Mouse (Mus musculus): ENCODE data around the gene Tspan17.
A peak's percentile ranks its signal among the peaks of the same experiment; 100 is the strongest.

The Tspan17 gene

GRCm38 (mm10) chr13:54805134-54805838 lies 16.1 kb downstream of the Tspan17 start:
- no peak for DNase-seq (ENCODE audit: low spot score in 2 of 2)

GRCm38 (mm10) chr13:54806434-54806976 lies 17.3 kb downstream of the Tspan17 start:
- DNase-seq (ENCODE audit: low spot score in 2 of 2) = no peak

- DNase-seq (ENCODE audit: low spot score in 2 of 2) = no peak
Measured at GRCm38 (mm10) chr13:54808067-54808466, 18.9 kb downstream of the Tspan17 start.

GRCm38 (mm10) chr13:54811476-54811875 lies 22.3 kb downstream of the Tspan17 start:
- no peak for DNase-seq (ENCODE audit: low spot score in 2 of 2)

- no peak for DNase-seq (ENCODE audit: low spot score in 2 of 2)
Measured at GRCm38 (mm10) chr13:54813381-54813780, 24.2 kb downstream of the Tspan17 start.

GRCm38 (mm10) chr13:54818399-54819254 lies 29.4 kb downstream of the Tspan17 start:
- DNase-seq (ENCODE audit: low spot score in 2 of 2) = no peak

- DNase-seq (ENCODE audit: low spot score in 2 of 2) = no peak
Measured at GRCm38 (mm10) chr13:54821106-54821505, 31.9 kb downstream of the Tspan17 start.

- no peak for DNase-seq (ENCODE audit: low spot score in 2 of 2)
Measured at GRCm38 (mm10) chr13:54821931-54822330, 32.8 kb downstream of the Tspan17 start.

- DNase-seq (ENCODE audit: low spot score in 2 of 2) = peak; percentile 44 to 47
Measured at GRCm38 (mm10) chr13:54824111-54824931, 35.1 kb downstream of the Tspan17 start.

GRCm38 (mm10) chr13:54827992-54828391 lies 38.8 kb downstream of the Tspan17 start:
- DNase-seq (ENCODE audit: low spot score in 2 of 2) = no peak

GRCm38 (mm10) chr13:54828508-54828907 lies 39.3 kb downstream of the Tspan17 start:
- DNase-seq (ENCODE audit: low spot score in 2 of 2) = no peak

- no peak for DNase-seq (ENCODE audit: low spot score in 2 of 2)
Measured at GRCm38 (mm10) chr13:54829450-54829849, 40.3 kb downstream of the Tspan17 start.

- no peak for DNase-seq (ENCODE audit: low spot score in 2 of 2)
Measured at GRCm38 (mm10) chr13:54836351-54837030, 47.3 kb downstream of the Tspan17 start.

- DNase-seq (ENCODE audit: low spot score in 2 of 2) = no peak
Measured at GRCm38 (mm10) chr13:54837061-54837460, 47.9 kb downstream of the Tspan17 start.

- DNase-seq (ENCODE audit: low spot score in 2 of 2) = no peak
Measured at GRCm38 (mm10) chr13:54837471-54837889, 48.3 kb downstream of the Tspan17 start.

GRCm38 (mm10) chr13:54838540-54838939 lies 49.4 kb downstream of the Tspan17 start:
- no peak for DNase-seq (ENCODE audit: low spot score in 2 of 2)

GRCm38 (mm10) chr13:54839211-54839610 lies 50.0 kb downstream of the Tspan17 start:
- DNase-seq (ENCODE audit: low spot score in 2 of 2) = no peak

GRCm38 (mm10) chr13:54844579-54844978 lies 55.4 kb downstream of the Tspan17 start:
- no peak for DNase-seq (ENCODE audit: low spot score in 2 of 2)

All from heart, adult 9 months (tissue).